Comparison of ENCODE assay signal across 13 mouse cellular contexts in the genomic region with DNA sequence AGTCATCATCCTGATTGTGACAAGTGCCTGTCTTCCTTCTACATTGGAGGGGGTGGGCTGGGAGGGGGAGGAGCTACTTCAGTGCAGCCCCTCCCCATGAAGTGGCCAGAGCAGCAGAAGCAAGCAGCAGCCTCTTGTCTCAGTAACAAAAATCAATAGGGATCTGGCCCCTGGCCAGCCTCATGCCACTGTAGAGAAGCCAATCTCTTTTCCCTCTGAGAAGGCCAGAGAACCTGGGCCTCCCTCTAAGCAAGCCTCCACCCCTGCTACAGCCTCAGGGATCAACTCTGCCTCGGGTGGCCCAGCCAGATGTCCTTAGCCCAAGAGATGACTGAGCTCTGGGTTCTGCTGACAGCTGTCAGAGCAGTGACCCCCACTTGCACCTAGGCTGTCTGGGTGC.
DNase-seq lines count a peak whose midpoint lies in the region; ATAC-seq and TF ChIP-seq lines count a peak whose summit lies in the region.
"Had no signal": no experiment of that assay in that cellular context is flagged by ENCODE, and none has a peak within 500 bp of the region (broad histone marks: within the 10 kb centered on the region; RNA-seq: fewer than 3 reads in every experiment).

No protein-coding gene starts in this region.

- TF ChIP-seq CTCF in kidney, adult 2 months (conservative IDR thresholded peaks at IDR 0.05; ENCODE audit: insufficient read depth, insufficient read length, low read depth, low read length) = no peak
- TF ChIP-seq CTCF in hindbrain, postnatal 0 days (IDR thresholded peaks at IDR 0.05; ENCODE audit: low read depth) = no peak

- 60% methylated on average over 1 of the region's 1 CpGs for WGBS in kidney, embryonic 14.5 days
- WGBS in kidney, adult 2 months = 44% methylated on average over 1 of the region's 1 CpGs
- WGBS in midbrain, embryonic 15.5 days = 36% methylated on average over 1 of the region's 1 CpGs
- WGBS in midbrain, embryonic 10.5 days = 42% methylated on average over 1 of the region's 1 CpGs
- 6% methylated on average over 1 of the region's 1 CpGs for WGBS in hindbrain, postnatal 0 days

- no peak overlapping the region for H3K9ac ChIP-seq in kidney, embryonic 14.5 days (ENCODE audit: low read depth, low read length)
- no peak overlapping the region for H3K9ac ChIP-seq in midbrain, embryonic 15.5 days
- no peak overlapping the region for H3K9ac ChIP-seq in hindbrain, postnatal 0 days (replicated peaks; ENCODE audit: low read length)
- H3K9ac ChIP-seq: heart, embryonic 13.5 days; liver, embryonic 13.5 days had no signal

- no peak for DNase-seq in kidney, adult 2 months
- DNase-seq in midbrain, embryonic 10.5 days (ENCODE audit: low spot score) = no peak
- peak; percentile 32 for DNase-seq in hindbrain, postnatal 0 days (ENCODE audit: low spot score)
- no peak for DNase-seq in gastrocnemius, adult 8-10 months (ENCODE audit: low spot score in 2 of 2)
- DNase-seq in layer of hippocampus, postnatal 10 days (ENCODE audit: low spot score in 2 of 2) = no peak
- DNase-seq: liver, embryonic 13.5 days; thymus, postnatal 25 days had no signal

- peak; percentile 49; the same call in 1 of the 2 replicates for ATAC-seq in kidney, embryonic 14.5 days (ENCODE audit: low FRiP score, low TSS enrichment)
- ATAC-seq in midbrain, embryonic 15.5 days (replicated peaks) = 0 out of 2 replicates have a peak, but pooled peaks have one; percentile 14
- no peak for ATAC-seq in hindbrain, postnatal 0 days
- ATAC-seq: CD4-positive, CD25-positive, alpha-beta regulatory T cell, adult 4 months had no signal

- H3K9me3 ChIP-seq in kidney, embryonic 14.5 days (ENCODE audit: control insufficient read depth, low read length) = peaks cover 8% of the 10 kb centered on the region
- H3K9me3 ChIP-seq in midbrain, embryonic 15.5 days = no peaks in the 10 kb centered on the region
- peaks cover 9% of the 10 kb centered on the region for H3K9me3 ChIP-seq in midbrain, embryonic 10.5 days (replicated peaks)
- H3K9me3 ChIP-seq in hindbrain, postnatal 0 days (ENCODE audit: low read length) = no peaks in the 10 kb centered on the region

- TF ChIP-seq POLR2A in kidney, adult 2 months (IDR thresholded peaks at IDR 0.05; ENCODE audit: low read depth, low read length) = no peak

- no peaks in the 10 kb centered on the region for H3K4me1 ChIP-seq in kidney, embryonic 14.5 days (ENCODE audit: control insufficient read depth, insufficient read depth, low read length)
- no peaks in the 10 kb centered on the region for H3K4me1 ChIP-seq in kidney, adult 2 months (ENCODE audit: control insufficient read depth, insufficient read depth, low read length)
- H3K4me1 ChIP-seq in midbrain, embryonic 15.5 days = no peaks in the 10 kb centered on the region
- peaks cover 18% of the 10 kb centered on the region for H3K4me1 ChIP-seq in midbrain, embryonic 10.5 days
- H3K4me1 ChIP-seq in hindbrain, postnatal 0 days (ENCODE audit: insufficient read depth, low read length) = no peaks in the 10 kb centered on the region

- no peaks in the 10 kb centered on the region for H3K27me3 ChIP-seq in kidney, embryonic 14.5 days (ENCODE audit: control insufficient read depth, insufficient read depth, low read length)
- no peaks in the 10 kb centered on the region for H3K27me3 ChIP-seq in kidney, adult 2 months (replicated peaks; ENCODE audit: control insufficient read depth, insufficient read depth, low read length)
- H3K27me3 ChIP-seq in midbrain, embryonic 15.5 days (replicated peaks) = no peaks in the 10 kb centered on the region
- H3K27me3 ChIP-seq in midbrain, embryonic 10.5 days (ENCODE audit: low read depth, poor library complexity, severe bottlenecking) = peaks cover 53% of the 10 kb centered on the region
- no peaks in the 10 kb centered on the region for H3K27me3 ChIP-seq in hindbrain, postnatal 0 days (ENCODE audit: insufficient read depth, low read length)
- H3K27me3 ChIP-seq: liver, embryonic 13.5 days had no signal

- no peak overlapping the region for H3K4me2 ChIP-seq in kidney, embryonic 14.5 days (replicated peaks; ENCODE audit: low read depth, low read length)
- H3K4me2 ChIP-seq in midbrain, embryonic 15.5 days = no peak overlapping the region
- no peak overlapping the region for H3K4me2 ChIP-seq in hindbrain, postnatal 0 days (ENCODE audit: low read depth, low read length)
- H3K4me2 ChIP-seq: heart, embryonic 13.5 days; liver, embryonic 13.5 days had no signal

- no peaks in the 10 kb centered on the region for H3K36me3 ChIP-seq in kidney, embryonic 14.5 days (ENCODE audit: control insufficient read depth, insufficient read depth, low read length)
- H3K36me3 ChIP-seq in kidney, adult 2 months (ENCODE audit: control insufficient read depth, insufficient read depth, low read length) = no peaks in the 10 kb centered on the region
- no peaks in the 10 kb centered on the region for H3K36me3 ChIP-seq in midbrain, embryonic 15.5 days (replicated peaks)
- H3K36me3 ChIP-seq in midbrain, embryonic 10.5 days = no peaks in the 10 kb centered on the region
- H3K36me3 ChIP-seq in hindbrain, postnatal 0 days (ENCODE audit: insufficient read depth, low read length) = no peaks in the 10 kb centered on the region
- H3K36me3 ChIP-seq: forebrain, embryonic 10.5 days; heart, embryonic 13.5 days; liver, embryonic 13.5 days had no signal

- H3K27ac ChIP-seq in kidney, embryonic 14.5 days (ENCODE audit: low read depth, low read length) = no peak overlapping the region
- H3K27ac ChIP-seq in kidney, adult 2 months (ENCODE audit: insufficient read depth, low read depth, low read length) = no peak overlapping the region
- no peak overlapping the region for H3K27ac ChIP-seq in midbrain, embryonic 15.5 days
- H3K27ac ChIP-seq in midbrain, embryonic 10.5 days (replicated peaks) = no peak overlapping the region
- H3K27ac ChIP-seq in hindbrain, postnatal 0 days = no peak overlapping the region
- H3K27ac ChIP-seq: forebrain, embryonic 10.5 days; heart, embryonic 13.5 days; liver, embryonic 13.5 days; macrophage had no signal

- no peak overlapping the region for H3K4me3 ChIP-seq in kidney, embryonic 14.5 days (ENCODE audit: low read length)
- H3K4me3 ChIP-seq in kidney, adult 2 months (ENCODE audit: insufficient read depth, low read depth, low read length) = no peak overlapping the region
- no peak overlapping the region for H3K4me3 ChIP-seq in midbrain, embryonic 15.5 days
- H3K4me3 ChIP-seq in midbrain, embryonic 10.5 days = no peak overlapping the region
- no peak overlapping the region for H3K4me3 ChIP-seq in hindbrain, postnatal 0 days (ENCODE audit: low read length)
- H3K4me3 ChIP-seq: forebrain, embryonic 10.5 days; heart, embryonic 13.5 days; liver, embryonic 13.5 days had no signal
